Mouse (Mus musculus) kidney, postnatal 4 days (tissue): ENCODE data around the gene Zfyve28.

Experiments
- DNase-seq, 2 experiments: peaks; one replicate each; pipeline ENCODE4 v3.0.0; 2021; ENCODE audit warnings: mixed read lengths in 2 of 2

Zfyve28 gene

GRCm38 (mm10) chr5:34204911-34205310 lies 83.3 kb downstream of the Zfyve28 start:
- no peak for DNase-seq

GRCm38 (mm10) chr5:34202006-34202405 lies 86.2 kb downstream of the Zfyve28 start:
- DNase-seq: no peak

GRCm38 (mm10) chr5:34201396-34201795 lies 86.9 kb downstream of the Zfyve28 start:
- DNase-seq: peak; percentile 27 to 57

GRCm38 (mm10) chr5:34198615-34199014 lies 89.6 kb downstream of the Zfyve28 start:
- DNase-seq: no peak

- DNase-seq: no peak
Measured at GRCm38 (mm10) chr5:34197243-34197642, 91.0 kb downstream of the Zfyve28 start.

- no peak for DNase-seq
Measured at GRCm38 (mm10) chr5:34196423-34196822, 91.8 kb downstream of the Zfyve28 start.

GRCm38 (mm10) chr5:34195786-34196185 lies 92.5 kb downstream of the Zfyve28 start:
- no peak for DNase-seq

- no peak for DNase-seq
Measured at GRCm38 (mm10) chr5:34194975-34195662, 93.1 kb downstream of the Zfyve28 start.

GRCm38 (mm10) chr5:34194426-34194825 lies 93.8 kb downstream of the Zfyve28 start:
- no peak for DNase-seq

- peak; percentile 61 to 68 for DNase-seq
Measured at GRCm38 (mm10) chr5:34191843-34192242, 96.4 kb downstream of the Zfyve28 start.

- DNase-seq: peak; percentile 43 to 63
Measured at GRCm38 (mm10) chr5:34191021-34191420, 97.2 kb downstream of the Zfyve28 start.

- DNase-seq: no peak
Measured at GRCm38 (mm10) chr5:34189521-34189920, 98.7 kb downstream of the Zfyve28 start.

GRCm38 (mm10) chr5:34188856-34189255 lies 99.4 kb downstream of the Zfyve28 start:
- no peak for DNase-seq

GRCm38 (mm10) chr5:34187601-34188316 lies 100.5 kb downstream of the Zfyve28 start, which contains the start of gene Mxd4:
Gene Mxd4, minus strand, starts transcription at chr5:34187720.
- peak; percentile 98 to 99 for DNase-seq

GRCm38 (mm10) chr5:34186961-34187391 lies 101.3 kb downstream of the Zfyve28 start:
- peak; percentile 72 to 82 for DNase-seq

GRCm38 (mm10) chr5:34186391-34186790 lies 101.9 kb downstream of the Zfyve28 start:
- no peak for DNase-seq

- DNase-seq: peak in 1 of 2 experiments; percentile 2
Measured at GRCm38 (mm10) chr5:34185791-34186190, 102.5 kb downstream of the Zfyve28 start.

GRCm38 (mm10) chr5:34185051-34185580 lies 103.1 kb downstream of the Zfyve28 start:
- DNase-seq: peak in 1 of 2 experiments; percentile 1

GRCm38 (mm10) chr5:34183976-34184375 lies 104.3 kb downstream of the Zfyve28 start:
- DNase-seq: peak in 1 of 2 experiments; percentile 1

- peak; percentile 25 to 54 for DNase-seq
Measured at GRCm38 (mm10) chr5:34183156-34183880, 104.9 kb downstream of the Zfyve28 start.

- DNase-seq: peak; percentile 37 to 43
Measured at GRCm38 (mm10) chr5:34182486-34182885, 105.8 kb downstream of the Zfyve28 start.

- no peak for DNase-seq
Measured at GRCm38 (mm10) chr5:34177821-34178220, 110.4 kb downstream of the Zfyve28 start.

- DNase-seq: no peak
Measured at GRCm38 (mm10) chr5:34177091-34177490, 111.2 kb downstream of the Zfyve28 start.
